Mouse (Mus musculus) embryo, embryonic 10.5 days (tissue): Measurements from ENCODE around the gene Gm28539.

ENCODE experiments used
- DNase-seq: peaks from one replicate; pipeline ENCODE4 v3.0.0-alpha.2; 2015; ENCODE audit warnings: low spot score

Gene Gm28539

DNA sequence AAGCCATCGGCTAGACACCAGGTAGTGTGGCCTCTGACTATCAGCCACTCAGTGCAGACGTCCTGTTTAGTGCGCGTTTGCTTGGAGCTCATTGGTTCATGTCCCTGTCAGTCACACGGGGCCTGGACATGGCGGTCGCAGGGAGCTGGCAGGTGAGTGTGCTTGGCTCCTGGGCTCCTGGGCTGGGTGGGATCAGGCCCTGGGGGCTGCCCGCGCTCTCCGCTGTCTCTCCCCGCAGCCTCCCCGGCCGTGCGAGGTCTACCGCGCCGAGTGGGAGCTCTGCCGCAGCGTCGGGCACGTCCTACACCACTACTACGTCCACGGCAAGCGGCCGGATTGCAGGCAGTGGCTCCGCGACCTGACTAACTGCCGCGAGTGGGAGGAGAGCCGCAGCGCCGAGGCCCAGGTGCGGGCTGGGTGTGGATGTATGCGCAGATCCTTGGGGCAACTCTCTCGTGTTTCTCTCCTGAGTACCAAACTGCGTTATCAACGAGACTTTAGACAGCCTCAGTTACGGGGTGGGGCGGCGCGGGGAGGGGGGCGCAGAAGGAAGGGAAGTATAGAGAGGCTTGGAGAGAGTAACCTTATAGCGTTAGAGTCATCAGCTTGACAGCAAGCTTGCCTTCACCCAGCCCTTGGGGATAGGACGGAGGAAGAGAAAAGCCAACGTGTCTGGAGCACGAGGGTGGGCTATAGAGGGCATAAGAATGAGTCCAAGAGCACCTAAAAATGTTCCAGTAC, at the start of gene Gm28539, which contains the start of gene 2510002D24Rik:
Gm28539 (plus strand) TSS at position 117 of the 741 bp plus-strand sequence.
2510002D24Rik (plus strand) TSS at position 111 of the 741 bp plus-strand sequence.
- DNase-seq, result peak; percentile 92

GRCm38 (mm10) chr16:18786652-18787051, 49.7 kb upstream of the Gm28539 start:
- no peak for DNase-seq

DNA sequence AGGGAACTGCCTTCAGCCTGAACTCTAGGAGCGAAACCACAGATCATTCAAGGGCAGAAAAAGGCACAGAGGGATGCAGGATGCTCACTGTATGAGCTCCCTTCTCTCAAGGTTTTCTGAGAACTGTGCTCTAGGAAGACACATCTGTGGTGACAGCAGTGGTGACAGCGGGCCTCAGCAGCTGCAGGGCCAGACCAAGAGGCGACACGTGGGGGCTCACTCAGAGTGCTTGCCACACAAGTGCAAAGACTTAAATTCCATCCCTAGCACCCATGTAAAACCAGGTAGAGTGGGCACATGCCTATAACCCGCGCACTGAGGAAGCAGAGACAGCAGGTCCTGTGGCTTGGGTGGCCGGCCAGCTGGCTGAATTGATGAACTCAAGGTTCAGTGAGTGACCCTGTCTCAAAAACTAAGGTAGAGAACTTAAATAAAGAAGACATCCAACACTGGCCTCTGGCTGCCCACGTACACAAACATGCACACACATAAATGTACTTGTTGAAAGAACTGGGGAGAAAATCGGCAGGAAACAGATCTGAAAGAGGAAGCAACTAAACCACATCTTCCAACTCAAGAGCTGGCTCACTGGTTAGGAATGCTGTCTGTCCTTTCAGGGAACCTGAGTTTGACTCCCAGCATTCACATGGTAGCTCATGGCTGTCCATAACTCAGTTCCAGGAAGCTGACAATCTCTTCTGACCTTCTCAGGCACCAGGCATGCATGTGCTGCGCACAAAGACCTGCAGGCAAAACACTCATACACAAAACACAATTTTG, 47.6 kb upstream of the Gm28539 start:
- DNase-seq, result no peak

GRCm38 (mm10) chr16:18795223-18795899, 41.0 kb upstream of the Gm28539 start:
- no peak for DNase-seq

DNA sequence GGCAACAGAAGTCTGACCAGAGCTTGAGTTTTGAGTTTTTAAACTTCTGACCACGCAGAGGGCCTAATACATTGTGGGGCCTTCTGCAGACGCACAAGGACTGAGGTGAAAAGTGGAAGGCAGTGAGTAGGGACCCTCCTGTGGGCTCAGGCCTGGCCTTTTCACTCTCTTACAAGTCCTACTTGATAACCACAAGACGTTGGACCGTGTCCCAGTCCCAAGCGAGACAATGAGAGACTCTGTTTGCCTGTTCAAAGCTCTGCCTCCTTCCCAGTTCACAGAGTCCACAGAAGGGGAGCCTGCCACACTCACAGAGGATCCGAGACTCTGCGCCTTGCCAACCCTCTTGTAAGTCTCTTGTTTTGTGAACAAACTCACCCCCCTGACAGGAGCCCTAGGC, 39.7 kb upstream of the Gm28539 start:
- DNase-seq, result no peak

GRCm38 (mm10) chr16:18798151-18798550, 38.2 kb upstream of the Gm28539 start:
- DNase-seq, result no peak

GRCm38 (mm10) chr16:18798841-18799240, 37.5 kb upstream of the Gm28539 start:
- DNase-seq, result peak; percentile 51

GRCm38 (mm10) chr16:18805746-18806145, 30.6 kb upstream of the Gm28539 start:
- no peak for DNase-seq

DNA sequence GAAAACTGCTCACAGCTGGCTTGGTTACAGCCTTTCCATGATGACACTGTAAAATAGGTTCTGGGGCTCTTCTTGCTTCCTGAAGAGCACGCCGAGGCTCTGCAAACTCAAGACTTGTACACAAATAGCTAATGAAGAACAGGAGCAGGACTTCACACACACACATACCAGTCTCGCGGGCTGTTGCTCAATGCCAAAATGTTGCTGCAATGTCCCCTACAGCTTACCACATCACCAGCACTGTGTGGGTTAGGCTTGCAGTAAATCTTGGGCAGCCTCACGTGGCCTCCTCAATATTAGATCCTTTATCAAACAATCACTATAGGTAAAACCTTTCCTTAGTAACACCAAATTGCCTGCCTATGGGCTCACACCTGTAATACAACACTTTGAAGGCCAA, 27.4 kb upstream of the Gm28539 start:
- no peak for DNase-seq

GRCm38 (mm10) chr16:18811032-18811431, 25.4 kb upstream of the Gm28539 start:
- no peak for DNase-seq

GRCm38 (mm10) chr16:18811468-18812384, 24.7 kb upstream of the Gm28539 start, which contains the start of the genes Ufd1 and Cdc45:
Ufd1 (plus strand) TSS chr16:18811779.
Cdc45 (minus strand) TSS chr16:18811987.
- DNase-seq, result peak; percentile 96

GRCm38 (mm10) chr16:18812385-18812910, 23.9 kb upstream of the Gm28539 start:
- DNase-seq, result no peak

- DNase-seq, result no peak
Observed at GRCm38 (mm10) chr16:18822356-18822755, 14.0 kb upstream of the Gm28539 start.

DNA sequence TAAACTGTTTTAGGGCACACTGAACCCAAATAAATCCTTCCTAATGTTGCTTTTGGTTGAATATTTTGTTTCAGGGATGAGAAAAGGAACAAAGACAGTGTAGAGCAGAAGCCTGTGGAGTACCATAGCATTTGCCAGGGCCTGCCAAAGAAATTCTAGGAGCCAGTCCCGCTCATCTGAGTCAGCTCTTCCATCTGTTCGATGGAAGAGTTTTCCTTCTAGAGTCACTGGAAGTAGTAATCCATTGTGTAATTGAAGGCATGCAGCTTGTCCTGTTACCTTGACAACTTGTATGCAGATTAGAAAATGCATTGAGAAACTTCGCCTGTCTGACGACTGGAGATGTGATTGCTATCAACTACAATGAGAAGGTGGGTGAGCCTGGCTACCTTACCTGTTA, 13.5 kb upstream of the Gm28539 start:
- no peak for DNase-seq

DNA sequence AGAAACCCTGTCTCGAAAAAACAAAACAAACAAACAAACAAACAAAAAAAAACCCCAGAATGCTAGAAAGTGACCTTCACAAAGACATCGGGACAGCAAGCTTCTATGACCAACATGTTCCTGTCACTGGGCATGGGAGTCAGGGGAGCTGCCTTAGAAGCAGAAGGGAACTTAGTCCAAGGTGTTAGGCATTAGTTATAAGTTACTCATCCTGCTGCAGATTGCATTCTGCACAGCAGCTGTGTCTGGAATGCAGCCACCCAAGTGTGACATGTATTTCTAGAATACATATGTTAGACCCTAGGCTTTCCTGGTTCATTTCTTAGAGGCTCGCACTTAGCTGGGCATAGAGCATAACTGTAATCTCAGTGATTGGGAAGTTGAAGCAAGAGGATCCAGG, 7.8 kb upstream of the Gm28539 start:
- no peak for DNase-seq

DNA sequence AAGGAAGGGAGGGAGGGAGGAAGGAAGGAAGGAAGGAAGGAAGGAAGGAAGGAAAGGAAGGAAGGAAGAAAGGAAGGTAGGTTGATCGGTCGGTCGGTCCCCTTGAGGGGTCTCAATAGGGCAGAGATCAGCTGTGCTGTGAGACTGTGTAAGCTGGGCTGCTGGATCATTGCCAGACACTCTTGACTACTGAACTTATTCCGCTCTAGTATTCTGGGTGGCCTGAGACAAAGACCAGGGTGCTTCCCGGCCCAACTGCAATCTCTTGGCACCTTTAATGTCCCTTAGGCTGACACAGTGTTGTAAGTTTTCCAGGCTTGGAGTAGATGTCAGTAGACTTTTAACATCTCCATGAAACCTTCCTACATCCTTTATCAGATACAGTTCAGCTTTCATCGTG, 7.3 kb upstream of the Gm28539 start:
- no peak for DNase-seq

GRCm38 (mm10) chr16:18833486-18833885, 2.9 kb upstream of the Gm28539 start:
- no peak for DNase-seq

DNA sequence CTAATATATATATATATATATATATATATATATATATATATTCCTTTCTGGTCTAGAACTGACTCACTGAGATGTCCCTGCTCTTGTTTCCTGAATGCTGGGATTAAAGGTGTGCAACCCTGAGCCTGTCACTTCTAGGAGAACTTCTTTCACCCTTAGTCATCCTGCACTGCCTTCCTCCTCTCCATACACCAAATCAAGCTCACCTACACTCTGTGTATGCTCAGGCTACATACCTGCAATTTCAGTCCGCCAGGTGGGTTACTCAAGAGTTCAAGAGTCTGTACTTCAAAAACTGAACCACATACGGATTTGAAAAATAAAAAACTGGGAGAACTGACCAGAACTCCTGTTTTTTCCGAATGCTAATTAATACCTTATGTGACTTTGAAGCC, 314 bp upstream of the Gm28539 start:
- no peak for DNase-seq

- no peak for DNase-seq
Observed at GRCm38 (mm10) chr16:18838346-18838745, 2.0 kb downstream of the Gm28539 start.

- no peak for DNase-seq
Observed at GRCm38 (mm10) chr16:18846301-18846820, 10.0 kb downstream of the Gm28539 start.
